Mouse (Mus musculus) monocyte, adult 2 months (primary cell): ENCODE measurements around the gene Enpp1.
A peak's percentile ranks its signal among the peaks of the same experiment; 100 is the strongest.

Source experiments
- DNase-seq, 2 experiments: peaks; one replicate each; pipeline ENCODE4 v3.0.0; 2022; ENCODE audit warnings: low spot score in 2 of 2, low read depth in 1 of 2

Enpp1 gene

DNA sequence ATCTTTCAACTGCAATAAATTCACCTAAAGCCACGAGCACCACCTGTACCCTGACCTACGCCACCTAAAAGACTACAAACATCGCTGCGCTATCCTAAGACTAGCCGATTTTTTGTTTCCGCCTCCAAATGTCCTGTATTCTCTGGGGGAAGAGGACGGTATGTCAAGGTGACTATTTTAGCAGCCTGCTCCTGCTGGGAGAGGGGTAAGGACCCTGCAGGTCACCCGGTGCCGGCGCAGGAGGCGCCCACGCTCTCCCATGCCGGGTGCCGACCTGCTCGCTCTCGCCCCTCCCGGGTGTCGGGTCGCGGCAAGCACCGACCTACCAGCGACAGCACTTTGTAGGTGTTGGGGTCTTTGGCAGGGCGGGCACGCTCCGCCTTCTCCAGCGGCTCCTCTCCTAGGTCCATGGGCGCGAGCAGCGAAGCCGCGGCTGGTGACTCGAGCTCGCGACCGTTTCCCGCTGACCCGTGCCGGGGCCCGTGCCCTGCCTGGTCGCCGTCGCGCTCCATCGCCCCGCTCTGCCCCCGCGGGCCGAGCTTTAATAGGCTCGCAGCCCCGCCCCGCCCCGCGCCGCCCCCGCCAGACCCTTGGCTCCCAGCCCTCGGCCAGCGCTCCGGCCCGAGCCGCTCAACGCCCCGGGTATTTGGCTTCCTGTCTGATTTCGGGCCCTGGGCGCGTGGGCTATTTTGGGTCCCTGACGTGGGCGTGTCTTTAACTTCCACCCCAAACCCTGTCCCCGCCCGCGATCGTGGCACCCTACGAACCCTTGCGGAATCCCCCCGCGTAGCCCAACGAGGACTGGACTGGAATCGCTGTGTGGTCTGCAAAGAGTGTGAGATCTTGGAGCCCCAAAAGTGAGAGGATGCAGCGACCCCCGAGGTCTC lies at the start of gene Enpp1:
Enpp1 (minus strand) TSS at position 680 of the 887 bp plus-strand sequence.
- peak in 1 of 2 experiments; percentile 2 for DNase-seq

- no peak for DNase-seq
Measured at GRCm38 (mm10) chr10:24758326-24758915, 46.5 kb upstream of the Enpp1 start.

- DNase-seq = no peak
Measured at GRCm38 (mm10) chr10:24754874-24755540, 43.0 kb upstream of the Enpp1 start.

GRCm38 (mm10) chr10:24754251-24754835 lies 42.4 kb upstream of the Enpp1 start:
- no peak for DNase-seq

DNA sequence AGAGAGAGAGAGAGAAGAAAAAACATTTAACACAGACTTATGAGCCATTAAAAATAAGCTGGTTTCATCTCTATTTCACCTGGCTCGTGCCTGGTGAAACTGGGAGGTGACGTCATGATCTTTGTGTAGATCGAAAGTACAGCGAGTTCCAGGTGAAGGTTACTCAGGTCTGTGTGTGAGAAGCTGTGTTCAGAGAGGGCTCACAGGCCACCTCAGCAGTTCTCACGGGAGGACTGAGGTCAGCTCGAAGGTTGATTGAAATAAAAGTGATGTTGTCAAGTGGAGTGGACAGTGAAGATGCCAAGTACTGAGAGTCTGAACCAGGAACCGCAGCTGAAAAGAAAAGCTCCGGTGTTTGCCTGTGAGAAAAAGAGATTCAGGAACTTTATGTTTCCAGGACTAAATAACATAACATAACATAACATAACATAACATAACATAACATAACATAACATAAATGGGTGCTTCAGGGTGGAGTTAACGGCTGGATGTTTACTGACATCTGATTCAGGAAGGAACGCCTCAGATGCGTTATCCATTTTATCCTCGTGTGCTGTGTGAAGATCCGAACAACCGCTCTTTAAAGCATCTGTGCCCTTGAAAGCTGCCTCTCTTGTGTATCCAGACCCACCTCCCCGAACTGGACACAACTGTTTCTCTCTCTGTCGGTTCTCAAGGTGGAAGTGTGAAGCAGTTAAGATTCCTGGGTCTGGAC lies 41.7 kb upstream of the Enpp1 start:
- no peak for DNase-seq

- DNase-seq = no peak
Measured at GRCm38 (mm10) chr10:24742950-24743487, 31.1 kb upstream of the Enpp1 start.

GRCm38 (mm10) chr10:24741229-24742198 lies 29.6 kb upstream of the Enpp1 start:
- DNase-seq = no peak

DNA sequence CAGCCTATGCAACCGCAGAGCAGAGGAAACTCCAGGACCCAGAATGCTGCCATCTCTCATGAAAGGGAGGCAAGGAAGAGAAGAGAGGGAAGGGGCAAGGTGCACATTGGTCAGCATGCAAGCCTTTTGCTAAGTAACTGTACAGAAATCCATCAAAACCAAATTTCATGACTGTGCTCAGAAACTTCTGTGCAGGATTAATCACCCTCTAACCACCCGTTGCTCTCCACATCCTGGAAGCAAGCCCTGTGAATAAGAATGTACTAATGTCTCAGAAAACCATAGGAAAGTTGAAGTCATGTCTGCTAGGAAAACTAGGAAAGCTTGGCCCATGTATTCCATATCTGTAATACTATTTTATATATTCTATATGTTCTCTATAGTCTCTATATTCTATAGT lies 27.2 kb upstream of the Enpp1 start:
- no peak for DNase-seq

GRCm38 (mm10) chr10:24738456-24738855 lies 26.5 kb upstream of the Enpp1 start:
- DNase-seq = no peak

DNA sequence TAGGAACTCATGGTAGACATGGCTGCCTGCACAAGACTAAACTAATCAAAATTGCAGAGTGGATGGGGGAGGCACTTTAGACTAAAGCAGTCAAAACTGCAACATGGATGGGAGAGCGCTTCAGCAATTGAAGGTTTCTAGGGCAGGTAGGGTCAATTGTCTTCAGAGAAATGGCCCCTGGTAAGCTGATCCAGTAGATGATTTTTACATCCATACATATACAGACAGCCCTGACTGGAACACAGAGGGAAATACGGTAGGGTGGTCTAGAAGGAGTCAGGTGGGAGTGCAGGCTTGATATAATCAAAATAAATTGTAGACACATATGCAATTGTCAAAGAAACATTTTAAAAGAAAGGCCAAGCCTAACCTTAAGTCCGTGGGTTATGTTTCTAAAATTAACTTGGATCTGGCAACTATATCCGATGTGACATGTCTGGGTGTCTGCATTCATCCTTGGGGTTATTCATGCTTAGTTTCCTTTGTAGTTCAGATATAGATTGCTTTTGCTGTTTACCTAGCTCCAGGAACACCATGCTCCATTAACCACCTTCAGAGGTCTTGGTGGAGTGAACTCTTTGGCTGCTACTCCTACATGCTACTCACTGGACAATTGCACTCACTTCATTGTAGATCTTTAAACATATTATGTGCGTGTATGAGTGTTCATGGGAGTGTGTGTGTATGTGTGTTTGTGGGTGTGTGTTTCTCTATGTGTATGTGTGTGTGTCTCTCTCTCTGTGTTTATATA lies 23.2 kb upstream of the Enpp1 start:
- no peak for DNase-seq

GRCm38 (mm10) chr10:24727478-24727877 lies 15.5 kb upstream of the Enpp1 start:
- DNase-seq = no peak

- DNase-seq = no peak
Measured at GRCm38 (mm10) chr10:24725197-24725596, 13.2 kb upstream of the Enpp1 start.

DNA sequence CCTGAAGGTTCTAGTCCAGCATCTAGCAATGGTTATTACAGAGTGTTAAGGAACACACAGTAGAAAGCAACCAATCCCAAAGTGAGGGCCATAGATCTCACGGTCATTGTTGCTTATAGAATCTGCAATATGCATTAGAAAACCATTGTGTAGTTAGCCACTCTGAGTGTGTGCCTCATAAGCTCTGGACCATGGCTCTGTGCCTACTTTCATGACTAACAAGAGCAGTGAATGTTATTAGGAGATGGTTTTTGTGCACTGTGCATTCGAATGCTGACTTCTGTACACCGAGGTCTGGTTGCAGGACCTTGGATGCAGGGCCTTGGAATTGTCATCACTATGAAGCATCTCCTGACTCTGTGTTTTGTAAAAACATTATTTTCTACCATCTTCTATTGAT lies 9.9 kb upstream of the Enpp1 start:
- DNase-seq = no peak

GRCm38 (mm10) chr10:24719383-24719782 lies 7.4 kb upstream of the Enpp1 start:
- DNase-seq = no peak

DNA sequence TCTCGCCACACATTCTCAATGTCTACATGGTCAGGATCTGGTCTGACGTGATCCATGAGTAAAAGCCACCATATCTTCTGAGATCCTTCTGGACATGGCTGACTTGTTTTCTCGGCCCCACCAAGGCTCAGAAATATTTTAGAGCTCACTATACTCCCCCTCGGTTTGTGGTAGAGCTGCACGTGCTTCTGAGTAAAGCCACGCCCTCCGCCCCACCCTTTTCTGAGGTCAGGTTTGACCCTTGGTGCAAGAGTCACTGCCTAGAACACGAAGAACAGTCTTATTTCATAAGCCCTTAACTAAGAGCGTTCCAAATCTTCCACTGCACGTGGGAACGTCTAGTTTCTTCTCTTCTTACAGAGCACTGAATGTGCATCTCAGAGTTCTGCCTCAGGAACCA lies 6.8 kb upstream of the Enpp1 start:
- no peak for DNase-seq

- no peak for DNase-seq
Measured at GRCm38 (mm10) chr10:24718058-24718457, 6.1 kb upstream of the Enpp1 start.

DNA sequence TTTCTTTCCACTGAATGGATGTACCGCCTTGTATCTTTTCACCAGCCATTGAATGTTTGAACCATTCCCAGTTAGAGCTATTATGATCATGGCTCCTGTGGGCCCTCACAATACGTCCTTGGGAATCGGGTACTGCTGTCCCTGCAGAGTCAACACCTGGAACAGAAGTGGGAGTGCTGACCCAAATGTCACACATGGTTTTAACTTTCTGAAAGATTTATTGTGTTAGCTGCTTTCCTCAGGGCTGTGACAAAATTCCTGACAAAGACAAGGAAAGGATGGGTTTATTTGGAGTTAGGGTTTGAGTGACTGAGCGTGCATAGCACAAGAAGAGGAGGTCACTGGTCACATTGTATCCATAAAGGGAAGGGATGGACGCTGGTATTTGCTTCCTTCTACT lies 4.3 kb upstream of the Enpp1 start:
- no peak for DNase-seq

GRCm38 (mm10) chr10:24712901-24713300 lies 942 bp upstream of the Enpp1 start:
- no peak for DNase-seq

GRCm38 (mm10) chr10:24712367-24712761 lies 405 bp upstream of the Enpp1 start:
- DNase-seq = no peak
